Mouse (Mus musculus): ENCODE results near the gene Sptan1. TPM values are rescaled to one million over a fixed set of nuclear protein-coding genes. Genes with fewer than 3 reads are reported as not detected.

The Sptan1 gene
- total RNA-seq, 1 experiment: 340 TPM

- no peak overlapping the region; the same call in 1 of the 2 replicates for H3K27ac ChIP-seq (ENCODE audit: insufficient read depth, low read depth, low read length, poor library complexity, severe bottlenecking)
- H3K4me1 ChIP-seq (ENCODE audit: control insufficient read depth in 2 of 2, insufficient read depth in 2 of 2, low read length in 2 of 2, poor library complexity in 1 of 2): peaks cover 2% of the 10 kb centered on the region in 2 experiments; a peak in 2 of 4 replicates
- peaks cover 30% of the 10 kb centered on the region for H3K36me3 ChIP-seq (ENCODE audit: control insufficient read depth, insufficient read depth, low read length, poor library complexity, severe bottlenecking)
- in situ Hi-C loops (cut with MboI; ENCODE audit: low sequenced_read_pairs in 2 of 2, unreplicated experiment in 2 of 2): no loop called here
- no peak for TF ChIP-seq ZNF384 (IDR thresholded peaks at IDR 0.05; ENCODE audit: low read depth, low read length)
- no peak for TF ChIP-seq HCFC1 (IDR thresholded peaks at IDR 0.05; ENCODE audit: borderline replicate concordance, insufficient read depth, low read length)
- no peak for TF ChIP-seq ZC3H11A (IDR thresholded peaks at IDR 0.05; ENCODE audit: borderline replicate concordance, low read depth, low read length)
- TF ChIP-seq MAFK (IDR thresholded peaks at IDR 0.05; ENCODE audit: insufficient read depth, low read depth, low read length): no peak
- TF ChIP-seq CHD2 (IDR thresholded peaks at IDR 0.05; ENCODE audit: low read depth, low read length): no peak; the same call in 1 of the 2 replicates
- DNase-seq (ENCODE audit: low read depth, low spot score): no peak
- no peak overlapping the region for H3K9ac ChIP-seq (ENCODE audit: insufficient read depth, low read depth, low read length, poor library complexity, severe bottlenecking)
- no peaks in the 10 kb centered on the region for H3K9me3 ChIP-seq (ENCODE audit: control insufficient read depth, insufficient read depth, low read depth, low read length)
- no peak overlapping the region for H3K4me3 ChIP-seq (ENCODE audit: insufficient read depth in 1 of 2, low read depth in 1 of 2, low read length in 2 of 2, poor library complexity in 1 of 2, severe bottlenecking in 1 of 2)
Observed at GRCm38 (mm10) chr2:30072875-30073274, 107.5 kb downstream of the Sptan1 start.

- DNase-seq (ENCODE audit: low read depth, low spot score): no peak
- H3K27ac ChIP-seq (ENCODE audit: insufficient read depth, low read depth, low read length, poor library complexity, severe bottlenecking): no peak overlapping the region; the same call in 1 of the 2 replicates
- H3K4me1 ChIP-seq (ENCODE audit: control insufficient read depth in 2 of 2, insufficient read depth in 2 of 2, low read length in 2 of 2, poor library complexity in 1 of 2): 0 out of 4 replicates have a peak, but pooled peaks cover 0 to under 1% of the 10 kb centered on the region in 2 experiments
- TF ChIP-seq HCFC1 (IDR thresholded peaks at IDR 0.05; ENCODE audit: borderline replicate concordance, insufficient read depth, low read length) (no peak), CHD2 (IDR thresholded peaks at IDR 0.05; ENCODE audit: low read depth, low read length) (no peak), ZC3H11A (IDR thresholded peaks at IDR 0.05; ENCODE audit: borderline replicate concordance, low read depth, low read length) (no peak), MAFK (IDR thresholded peaks at IDR 0.05; ENCODE audit: insufficient read depth, low read depth, low read length) (no peak), ZNF384 (IDR thresholded peaks at IDR 0.05; ENCODE audit: low read depth, low read length) (no peak)
- no peaks in the 10 kb centered on the region for H3K9me3 ChIP-seq (ENCODE audit: control insufficient read depth, insufficient read depth, low read depth, low read length)
- peaks cover 26% of the 10 kb centered on the region for H3K36me3 ChIP-seq (ENCODE audit: control insufficient read depth, insufficient read depth, low read length, poor library complexity, severe bottlenecking)
- no peak overlapping the region for H3K9ac ChIP-seq (ENCODE audit: insufficient read depth, low read depth, low read length, poor library complexity, severe bottlenecking)
- no peak overlapping the region for H3K4me3 ChIP-seq (ENCODE audit: insufficient read depth in 1 of 2, low read depth in 1 of 2, low read length in 2 of 2, poor library complexity in 1 of 2, severe bottlenecking in 1 of 2)
- in situ Hi-C loops (cut with MboI; ENCODE audit: low sequenced_read_pairs in 2 of 2, unreplicated experiment in 2 of 2): no loop called here
Observed at GRCm38 (mm10) chr2:30073285-30073684, 107.9 kb downstream of the Sptan1 start.

- H3K36me3 ChIP-seq (ENCODE audit: control insufficient read depth, insufficient read depth, low read length, poor library complexity, severe bottlenecking): peaks cover 10% of the 10 kb centered on the region
- TF ChIP-seq CHD2 (IDR thresholded peaks at IDR 0.05; ENCODE audit: low read depth, low read length): no peak
- TF ChIP-seq ZNF384 (IDR thresholded peaks at IDR 0.05; ENCODE audit: low read depth, low read length): no peak
- no peak for TF ChIP-seq ZC3H11A (IDR thresholded peaks at IDR 0.05; ENCODE audit: borderline replicate concordance, low read depth, low read length)
- no peak for TF ChIP-seq MAFK (IDR thresholded peaks at IDR 0.05; ENCODE audit: insufficient read depth, low read depth, low read length)
- TF ChIP-seq HCFC1 (IDR thresholded peaks at IDR 0.05; ENCODE audit: borderline replicate concordance, insufficient read depth, low read length): no peak
- H3K9me3 ChIP-seq (ENCODE audit: control insufficient read depth, insufficient read depth, low read depth, low read length): no peaks in the 10 kb centered on the region
- no peak for DNase-seq (ENCODE audit: low read depth, low spot score)
- in situ Hi-C loops (cut with MboI; ENCODE audit: low sequenced_read_pairs in 2 of 2, unreplicated experiment in 2 of 2): no loop called here
- peaks cover 0 to 10% of the 10 kb centered on the region in 2 experiments; a peak in 2 of 4 replicates for H3K4me1 ChIP-seq (ENCODE audit: control insufficient read depth in 2 of 2, insufficient read depth in 2 of 2, low read length in 2 of 2, poor library complexity in 1 of 2)
- no peak overlapping the region for H3K27ac ChIP-seq (ENCODE audit: insufficient read depth, low read depth, low read length, poor library complexity, severe bottlenecking)
- H3K4me3 ChIP-seq (ENCODE audit: insufficient read depth in 1 of 2, low read depth in 1 of 2, low read length in 2 of 2, poor library complexity in 1 of 2, severe bottlenecking in 1 of 2): no peak overlapping the region
- no peak overlapping the region for H3K9ac ChIP-seq (ENCODE audit: insufficient read depth, low read depth, low read length, poor library complexity, severe bottlenecking)
Observed at GRCm38 (mm10) chr2:30075625-30076024, 110.3 kb downstream of the Sptan1 start.

- no peak overlapping the region for H3K4me3 ChIP-seq (ENCODE audit: insufficient read depth in 1 of 2, low read depth in 1 of 2, low read length in 2 of 2, poor library complexity in 1 of 2, severe bottlenecking in 1 of 2)
- H3K9ac ChIP-seq (ENCODE audit: insufficient read depth, low read depth, low read length, poor library complexity, severe bottlenecking): no peak overlapping the region
- in situ Hi-C loops (cut with MboI; ENCODE audit: low sequenced_read_pairs in 2 of 2, unreplicated experiment in 2 of 2): no loop called here
- peaks cover 8% of the 10 kb centered on the region for H3K36me3 ChIP-seq (ENCODE audit: control insufficient read depth, insufficient read depth, low read length, poor library complexity, severe bottlenecking)
- no peaks in the 10 kb centered on the region for H3K9me3 ChIP-seq (ENCODE audit: control insufficient read depth, insufficient read depth, low read depth, low read length)
- H3K27ac ChIP-seq (ENCODE audit: insufficient read depth, low read depth, low read length, poor library complexity, severe bottlenecking): no peak overlapping the region
- no peak for DNase-seq (ENCODE audit: low read depth, low spot score)
- peak; percentile 62 for TF ChIP-seq ZNF384 (IDR thresholded peaks at IDR 0.05; ENCODE audit: low read depth, low read length)
- no peak for TF ChIP-seq CHD2 (IDR thresholded peaks at IDR 0.05; ENCODE audit: low read depth, low read length)
- TF ChIP-seq ZC3H11A (IDR thresholded peaks at IDR 0.05; ENCODE audit: borderline replicate concordance, low read depth, low read length): no peak
- no peak for TF ChIP-seq HCFC1 (IDR thresholded peaks at IDR 0.05; ENCODE audit: borderline replicate concordance, insufficient read depth, low read length)
- peak; percentile 58; the same call in 1 of the 2 replicates for TF ChIP-seq MAFK (IDR thresholded peaks at IDR 0.05; ENCODE audit: insufficient read depth, low read depth, low read length)
- H3K4me1 ChIP-seq (ENCODE audit: control insufficient read depth in 2 of 2, insufficient read depth in 2 of 2, low read length in 2 of 2, poor library complexity in 1 of 2): peaks cover 0 to 10% of the 10 kb centered on the region in 2 experiments; a peak in 2 of 4 replicates
Observed at GRCm38 (mm10) chr2:30076439-30076838, 111.1 kb downstream of the Sptan1 start.
